Mouse (Mus musculus) inflammation-experienced regulatory T-cells, adult 6 months (primary cell): Measurements from ENCODE around the gene Vmn2r57. TPM values are rescaled to one million over a fixed set of nuclear protein-coding genes. Genes with fewer than 3 reads are reported as not detected.
"Not testable (repeated sequence)": the region's sequence is repeated elsewhere in the genome, so short reads cannot be mapped to it uniquely, and the experiment has no call there.

ENCODE experiments used
- ATAC-seq: one replicate; pipeline ENCODE4 v1.8.0; 2017
- polyA plus RNA-seq, 3 experiments: library from polyadenylated mRNA; unstranded; fragments of 100-300 nt; shearing (Covaris generic); gene quantifications; one replicate each; pipeline ENCODE4 v1.2.1; 2017

Gene Vmn2r57
- polyA plus RNA-seq: under 1 TPM in 1 of 3 experiments, not detected in 2; 0.06 TPM

- ATAC-seq: not testable (repeated sequence)
Measured at GRCm38 (mm10) chr7:41448596-41448995, at the start of gene Vmn2r57. TSS of gene Vmn2r57 (minus strand) at chr7:41448696.

GRCm38 (mm10) chr7:41497871-41498270, 49.4 kb upstream of the Vmn2r57 start:
- no peak for ATAC-seq

GRCm38 (mm10) chr7:41451864-41452263, 3.4 kb upstream of the Vmn2r57 start:
- no peak for ATAC-seq

GRCm38 (mm10) chr7:41394130-41394529, 54.4 kb downstream of the Vmn2r57 start:
- no peak for ATAC-seq

GRCm38 (mm10) chr7:41393048-41393971, 55.2 kb downstream of the Vmn2r57 start, which contains the start of gene AI987944:
TSS of gene AI987944 (minus strand) at chr7:41393379.
- ATAC-seq: peak; percentile 96

Other genes with a start within 250 kb of the Vmn2r57 start
- gene AI987944, start 55.3 kb downstream of the Vmn2r57 start, polyA plus RNA-seq: 10 to 100 TPM; 37.8 to 54.1 (median 53.2) TPM
- gene Gm20449, start 50.7 kb upstream of the Vmn2r57 start, polyA plus RNA-seq: not detected
- gene AW146154, start 51.2 kb upstream of the Vmn2r57 start, polyA plus RNA-seq: 10 to 100 TPM; 17.5 to 21.3 (median 21.2) TPM
- gene Gm6871, start 125.0 kb upstream of the Vmn2r57 start, polyA plus RNA-seq: under 1 TPM in 1 of 3 experiments, not detected in 2; 0.24 TPM
- 10 to 100 TPM; 20.2 to 27.6 (median 21.7) TPM for gene 2610021A01Rik, start 150.5 kb upstream of the Vmn2r57 start, polyA plus RNA-seq
- gene Zfp788, start 184.5 kb upstream of the Vmn2r57 start, polyA plus RNA-seq: 10 to 100 TPM in 2 of 3 experiments, 1 to 10 TPM in 1; 7.8 to 15.8 (median 14.4) TPM